Mouse (Mus musculus) frontal cortex, adult (tissue): ENCODE measurements around the gene Nphp4.

Experiments used
- ATAC-seq: cut with Nextera tagmentation; 2 replicates; pipeline ENCODE4 v1.9.2; 2017; ENCODE audit warnings: mild to moderate bottlenecking, moderate library complexity, mixed read lengths; ENCODE audit not compliant: low TSS enrichment

Gene Nphp4

DNA sequence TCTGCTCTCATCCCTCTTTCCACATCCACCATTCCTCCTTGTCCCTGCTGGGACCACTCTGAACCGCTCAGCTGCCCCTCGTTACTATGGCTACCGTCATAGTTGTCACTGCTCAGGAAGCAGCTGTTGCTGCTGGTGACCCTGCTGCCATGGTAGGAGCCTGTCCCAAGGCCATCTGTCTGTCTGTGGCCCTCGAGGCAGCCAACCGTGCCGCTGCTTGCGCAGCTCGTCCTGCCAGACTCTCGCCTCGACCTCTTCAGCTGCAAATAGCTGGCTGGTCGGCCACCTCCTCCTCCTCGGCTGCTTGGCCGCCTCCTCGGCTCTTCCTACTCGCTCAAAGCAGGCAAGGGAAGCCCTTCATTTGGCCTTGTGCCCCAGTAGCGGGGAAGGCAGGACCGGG is 81.7 kb downstream of the Nphp4 start:
- ATAC-seq = no peak

DNA sequence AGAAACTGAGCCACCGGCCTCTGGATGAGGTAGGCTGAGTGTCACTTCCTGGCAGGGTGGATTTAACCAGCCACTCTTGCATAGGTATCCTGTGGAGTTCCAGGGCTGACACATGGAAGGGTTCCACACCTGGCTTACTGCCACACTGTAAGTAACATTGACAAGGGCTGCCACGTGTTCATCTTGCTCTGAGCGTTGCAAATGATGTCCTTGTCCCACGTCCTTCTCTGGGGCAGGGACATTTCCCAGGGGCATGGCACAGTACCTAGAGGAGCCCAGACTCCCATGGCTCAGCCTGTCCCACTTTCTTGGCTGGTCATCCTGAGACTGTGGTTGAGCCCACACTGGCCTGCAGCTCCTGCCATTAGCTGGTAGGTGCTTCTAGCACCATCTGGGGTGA is 91.5 kb downstream of the Nphp4 start:
- peak; percentile 14; the same call in 1 of the 2 replicates for ATAC-seq

DNA sequence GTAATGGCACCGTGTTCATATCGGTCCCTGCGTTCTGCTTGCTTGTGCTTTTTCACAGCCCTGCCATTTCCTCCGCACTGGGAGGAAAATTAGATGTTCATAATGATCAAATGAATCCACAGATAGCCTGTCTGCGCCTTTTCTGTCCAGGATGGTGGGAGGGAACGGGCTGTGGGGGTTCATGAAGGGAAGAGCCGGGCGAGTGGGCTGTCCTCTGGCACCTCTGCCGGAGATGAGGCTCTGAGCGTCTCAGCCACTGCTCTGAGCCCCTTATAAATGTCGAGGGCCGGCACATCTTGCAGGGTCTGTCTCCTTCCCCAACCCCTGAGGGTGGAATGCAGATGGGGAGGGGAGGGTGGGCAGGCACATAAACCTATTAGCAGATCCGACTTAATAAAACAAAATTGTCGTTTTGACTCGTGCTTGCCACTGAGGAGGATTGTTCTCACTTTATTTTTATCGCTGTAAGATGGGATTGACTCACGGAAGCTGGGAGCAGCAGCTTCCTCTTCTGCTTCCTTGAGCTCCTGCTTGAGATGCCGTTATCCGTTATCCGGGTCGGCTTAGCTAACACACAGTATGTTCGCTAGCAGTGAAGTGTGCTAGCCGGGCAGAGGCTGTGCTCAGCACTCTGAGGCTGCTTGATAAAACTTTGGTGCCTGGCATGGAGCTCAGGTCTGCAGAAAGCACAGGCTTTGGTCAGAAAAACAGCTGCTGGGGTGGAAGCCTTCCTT is 92.3 kb downstream of the Nphp4 start:
- peak; percentile 83 for ATAC-seq

DNA sequence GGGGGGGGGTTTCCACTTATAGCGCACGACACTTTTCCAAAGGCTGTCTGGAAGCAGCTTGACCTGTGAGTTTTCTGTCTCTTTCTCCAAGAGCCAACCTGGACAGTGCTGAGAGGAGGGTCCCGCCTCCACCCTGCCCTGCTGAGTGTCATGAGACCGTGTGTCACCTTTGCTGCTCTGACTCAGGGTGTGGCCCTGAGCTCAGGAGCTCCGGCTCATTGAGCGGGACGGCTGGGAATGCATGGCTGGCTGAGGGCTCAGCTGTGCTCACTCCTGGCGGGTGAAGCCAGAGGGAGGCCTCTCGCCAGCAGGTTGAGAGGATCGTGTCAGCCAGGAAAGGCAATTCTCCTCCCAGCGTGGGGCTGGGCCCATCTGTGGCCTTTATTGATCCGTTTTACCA is 97.8 kb downstream of the Nphp4 start:
- no peak for ATAC-seq

DNA sequence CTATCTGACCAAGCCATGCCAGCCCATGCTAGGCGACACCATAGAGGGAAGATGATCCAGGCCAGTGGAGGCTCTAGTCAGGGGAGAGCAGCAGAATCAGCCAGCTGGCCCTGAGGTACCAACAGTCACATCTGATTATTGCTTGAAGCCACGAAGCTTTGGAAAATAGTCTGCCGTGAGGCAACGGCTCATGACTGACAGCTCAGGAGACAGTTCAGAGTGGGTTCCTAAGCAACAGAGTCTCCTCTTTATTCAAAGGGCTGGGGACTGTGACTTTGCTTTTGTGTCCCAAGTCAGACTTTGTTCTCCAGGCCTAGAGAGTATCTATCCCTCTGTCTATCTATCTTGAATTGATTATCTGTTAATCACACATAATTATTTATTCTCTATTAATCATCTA is 100.3 kb downstream of the Nphp4 start:
- no peak for ATAC-seq

DNA sequence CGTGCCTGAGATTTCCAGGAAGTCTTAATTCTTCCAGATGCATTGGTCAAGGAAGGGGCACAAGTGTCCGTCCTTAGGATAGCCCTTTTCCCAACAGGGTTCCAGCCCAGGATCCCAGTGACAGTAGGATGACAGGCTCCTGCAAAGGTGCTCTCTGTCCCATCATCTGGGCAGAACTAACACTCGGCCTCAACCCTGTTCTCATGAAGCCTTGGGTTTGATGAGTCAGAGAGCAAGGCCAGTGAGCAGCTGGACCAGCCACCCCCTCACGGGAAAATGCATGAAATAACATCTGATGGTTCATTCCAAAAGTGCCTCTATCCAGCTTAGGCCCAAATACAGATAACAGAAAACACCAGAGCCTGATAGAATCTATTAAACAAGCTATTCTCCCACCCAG is 103.5 kb downstream of the Nphp4 start:
- ATAC-seq = no peak

DNA sequence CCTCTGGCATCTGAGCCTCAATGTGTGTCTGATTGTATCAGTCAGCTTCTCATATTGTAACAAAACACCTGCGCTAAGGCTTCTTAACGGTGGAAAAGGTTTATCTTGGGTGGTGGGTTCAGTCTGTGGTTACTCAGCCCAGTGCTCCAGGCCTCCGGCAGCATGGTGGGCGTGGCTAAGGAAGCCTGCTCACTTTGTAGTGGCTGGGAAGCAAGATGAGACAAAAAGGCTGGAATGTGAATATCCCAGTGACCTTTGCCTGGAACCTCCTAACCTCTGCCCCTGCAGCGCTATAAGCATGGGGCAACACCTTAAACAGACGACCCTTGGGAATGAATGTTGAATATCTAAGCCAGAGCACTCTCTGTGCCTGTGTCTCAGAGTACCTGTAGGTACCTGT is 105.7 kb downstream of the Nphp4 start:
- ATAC-seq = no peak

DNA sequence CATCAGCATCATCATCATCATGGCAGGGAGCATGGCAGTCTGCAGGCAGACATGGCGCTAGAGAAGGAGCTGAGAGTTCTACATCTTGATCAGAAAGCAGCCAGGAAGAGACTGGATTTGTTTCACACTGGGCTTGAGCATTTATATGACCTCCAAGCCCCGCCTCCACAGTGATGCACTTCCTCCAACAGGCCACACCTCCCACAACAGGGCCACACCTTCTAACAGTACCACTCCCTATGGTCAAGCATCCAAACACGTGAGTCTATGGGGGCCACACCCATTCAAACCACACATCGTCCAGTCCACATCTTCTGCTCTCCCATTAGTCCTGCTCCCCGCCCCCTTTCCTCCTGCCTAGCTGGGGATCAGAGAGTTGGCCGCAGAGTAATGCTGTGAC is 107.1 kb downstream of the Nphp4 start:
- no peak for ATAC-seq

DNA sequence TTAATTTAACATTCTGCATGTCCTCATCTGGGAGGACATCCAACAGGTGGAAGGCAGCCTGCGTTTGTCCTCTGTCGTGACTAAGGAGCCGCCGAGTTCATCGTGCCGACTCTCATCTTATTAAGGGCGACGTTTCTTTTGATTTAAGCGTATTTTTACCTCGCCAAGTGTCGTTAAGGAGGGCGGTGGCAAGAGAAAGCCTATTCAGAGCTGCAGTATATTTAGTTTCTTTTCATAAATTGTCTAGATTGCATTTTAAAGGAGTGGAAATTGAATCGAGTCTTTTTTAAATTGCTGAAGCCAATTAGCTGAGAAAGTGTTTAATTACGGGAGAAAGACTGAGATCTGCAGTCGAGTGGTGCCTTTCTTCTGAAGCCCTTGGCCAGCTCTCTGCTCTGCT is 109.0 kb downstream of the Nphp4 start:
- no peak for ATAC-seq

DNA sequence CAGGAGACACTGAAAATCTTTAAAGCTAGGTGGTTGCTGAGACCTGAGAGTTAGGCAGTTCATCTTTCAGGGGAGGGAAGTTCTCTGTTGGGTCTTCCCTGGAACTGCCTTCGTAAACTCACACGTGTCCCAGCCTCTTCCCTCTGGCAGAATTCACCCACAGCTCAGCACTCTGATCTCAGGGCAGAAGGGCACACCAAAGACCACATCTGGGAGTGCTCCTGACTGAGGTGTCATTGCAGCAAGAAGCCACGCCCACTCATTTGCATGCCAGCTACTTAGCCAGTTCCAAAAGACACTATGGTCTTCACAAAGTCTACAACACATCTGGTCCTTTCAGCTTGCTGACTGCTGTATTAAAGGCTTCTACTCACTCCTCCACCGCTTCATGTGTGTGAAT is 109.7 kb downstream of the Nphp4 start:
- no peak for ATAC-seq

DNA sequence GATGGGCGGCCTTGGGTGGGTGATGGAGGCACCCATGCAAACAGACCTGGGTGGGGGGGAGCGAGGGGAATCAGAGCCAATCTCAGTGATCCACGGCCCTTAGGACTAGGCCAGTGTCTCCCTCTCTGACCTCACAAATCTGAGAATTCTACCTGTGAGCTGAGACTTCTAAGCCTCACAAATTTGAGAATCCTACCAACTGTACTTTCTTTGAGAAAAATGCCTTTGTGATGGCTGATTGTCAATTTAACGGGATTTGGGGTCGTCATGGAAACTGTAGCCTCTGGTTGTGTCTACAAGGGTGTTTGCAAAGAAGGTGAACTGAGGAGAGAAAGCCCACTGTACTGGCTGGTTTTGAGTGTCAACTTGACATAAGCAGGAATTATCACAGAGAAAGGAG is 127.8 kb downstream of the Nphp4 start:
- ATAC-seq = no peak

DNA sequence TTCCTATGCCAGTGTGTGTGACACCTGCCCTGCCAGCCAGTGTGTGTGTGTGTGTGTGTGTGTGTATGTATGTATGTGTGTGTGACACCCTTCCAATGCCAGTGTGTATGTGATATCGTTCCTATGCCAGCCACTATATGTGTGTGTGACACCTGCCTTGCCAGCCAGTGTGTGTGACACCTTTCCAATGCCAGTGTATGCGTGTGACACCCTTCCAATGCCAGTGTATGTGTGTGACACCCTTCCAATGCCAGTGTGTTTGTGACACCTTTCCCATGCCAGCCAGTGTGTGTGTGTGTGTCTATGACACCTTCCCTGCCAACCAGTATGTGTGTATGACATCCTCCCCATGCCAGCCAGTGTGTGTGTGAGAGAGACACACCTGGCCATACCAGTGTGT is 132.7 kb downstream of the Nphp4 start:
- ATAC-seq = no peak

DNA sequence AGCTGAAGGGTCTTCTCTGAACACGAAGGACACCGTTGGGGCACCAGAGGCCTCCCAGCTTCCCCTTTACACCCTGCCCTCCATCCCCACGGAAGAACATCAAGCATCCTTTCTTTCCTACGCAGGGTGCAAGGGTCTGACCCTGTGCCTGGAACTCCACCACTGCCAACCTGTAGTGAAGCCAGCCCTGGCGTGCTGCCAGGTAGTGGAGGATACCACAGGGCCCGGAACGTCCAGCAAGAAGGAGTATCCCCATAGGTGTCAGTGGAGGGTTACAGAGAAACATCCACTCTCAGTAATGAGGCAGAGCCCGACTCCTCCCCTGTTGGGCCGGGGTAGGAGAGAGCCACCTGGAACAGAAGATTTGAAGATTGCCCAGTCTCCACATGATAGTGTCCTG is 133.5 kb downstream of the Nphp4 start:
- no peak for ATAC-seq
